Mouse (Mus musculus) intestine, postnatal 0 days (tissue): ENCODE results near the gene Ahr. TPM values are rescaled to one million over a fixed set of nuclear protein-coding genes. Genes with fewer than 3 reads are reported as not detected.

Experiments
- ATAC-seq: fragments of 200-750 bp; cut with Nextera tagmentation; 2 replicates; pipeline ENCODE4 v1.8.0; 2017; ENCODE audit warnings: mild to moderate bottlenecking, moderate TSS enrichment, moderate library complexity
- H3K27ac ChIP-seq: fragments of 300-500 bp; sonication (generic); 2 replicates; pipeline ENCODE4 v1.5.1; 2014; ENCODE audit warnings: mild to moderate bottlenecking, low read depth, low read length, moderate library complexity
- H3K27me3 ChIP-seq: fragments of 300-500 bp; sonication (generic); replicated peaks from 2 replicates; pipeline ENCODE4 v1.6.1; 2014; ENCODE audit warnings: low read length, mixed read lengths; ENCODE audit not compliant: control insufficient read depth, insufficient read depth
- H3K36me3 ChIP-seq: fragments of 300-500 bp; sonication (generic); 2 replicates; pipeline ENCODE4 v1.6.1; 2014; ENCODE audit warnings: mild to moderate bottlenecking, moderate library complexity; ENCODE audit not compliant: control insufficient read depth, insufficient read depth
- H3K4me1 ChIP-seq: fragments of 300-500 bp; sonication (generic); replicated peaks from 2 replicates; pipeline ENCODE4 v1.6.1; 2014; ENCODE audit warnings: antibody characterized with exemption, low read length, mixed read lengths; ENCODE audit not compliant: control insufficient read depth, insufficient read depth
- H3K4me2 ChIP-seq: fragments of 300-500 bp; sonication (generic); replicated peaks from 2 replicates; pipeline ENCODE4 v1.6.1; 2014; ENCODE audit warnings: low read depth, mild to moderate bottlenecking, moderate library complexity
- H3K4me3 ChIP-seq: fragments of 300-500 bp; sonication (generic); 2 replicates; pipeline ENCODE4 v1.5.1; 2014; ENCODE audit warnings: low read depth, low read length
- H3K9ac ChIP-seq: fragments of 300-500 bp; sonication (generic); 2 replicates; pipeline ENCODE4 v1.6.1; 2014; ENCODE audit warnings: mild to moderate bottlenecking, low read depth, low read length
- H3K9me3 ChIP-seq: fragments of 300-500 bp; sonication (generic); 2 replicates; pipeline ENCODE4 v1.6.1; 2016; ENCODE audit warnings: mixed run types; ENCODE audit not compliant: control insufficient read depth
- CTCF ChIP-seq: sonication (generic); IDR thresholded peaks from 2 replicates; pipeline ENCODE4 v1.5.1; 2016; ENCODE audit warnings: low read depth, mild to moderate bottlenecking, control low read depth, antibody characterized with exemption, moderate library complexity
- WGBS: fragments of 180-500 bp; shearing (Covaris S2); extraction: QIAGEN DNeasy Blood & Tissue Kit; methylation state at CpG from one replicate; pipeline ENCODE4 v1.1.7; 2014; 5-methylcytosine and 5-hydroxymethylcytosine counted together
- polyA plus RNA-seq: library from polyadenylated mRNA; unstranded; fragments of >200 nt; fragmentation: Nextera tagmentation; extraction: Ambion mirVana; gene quantifications from 2 replicates; pipeline ENCODE4 v1.2.1, GENCODE M21; 2015

Gene Ahr
- polyA plus RNA-seq, 1 experiment from 2014 or later: 4.7 TPM

- no peak for ATAC-seq
- Histone ChIP-seq H3K4me2 (peak overlapping the region; percentile 87), H3K9me3 (no peaks in the 10 kb centered on the region), H3K9ac (peak overlapping the region; percentile 73), H3K27ac (peak overlapping the region; percentile 93), H3K27me3 (no peaks in the 10 kb centered on the region), H3K36me3 (no peaks in the 10 kb centered on the region), H3K4me3 (peak overlapping the region; percentile 80), H3K4me1 (no peaks in the 10 kb centered on the region)
- no peak for TF ChIP-seq CTCF
Measured at GRCm38 (mm10) chr12:35533748-35534113, 1.1 kb downstream of the Ahr start.

GRCm38 (mm10) chr12:35533133-35533532 lies 1.7 kb downstream of the Ahr start:
- no peaks in the 10 kb centered on the region for H3K4me1 ChIP-seq
- peak overlapping the region; percentile 87 for H3K4me2 ChIP-seq
- ATAC-seq: no peak
- H3K27ac ChIP-seq: no peak overlapping the region
- WGBS: 25% methylated on average over 5 of the region's 5 CpGs
- no peak overlapping the region for H3K9ac ChIP-seq
- no peaks in the 10 kb centered on the region for H3K27me3 ChIP-seq
- no peak for TF ChIP-seq CTCF
- peak overlapping the region; percentile 80 for H3K4me3 ChIP-seq
- no peaks in the 10 kb centered on the region for H3K9me3 ChIP-seq
- 0 out of 2 replicates have a peak, but pooled peaks cover 2% of the 10 kb centered on the region for H3K36me3 ChIP-seq

- H3K4me2 ChIP-seq: peak overlapping the region; percentile 87
Measured at GRCm38 (mm10) chr12:35532151-35532550, 2.7 kb downstream of the Ahr start.

GRCm38 (mm10) chr12:35530587-35530986 lies 4.3 kb downstream of the Ahr start:
- no peaks in the 10 kb centered on the region for H3K9me3 ChIP-seq
- no peak overlapping the region for H3K9ac ChIP-seq
- no peak overlapping the region; the same call in 1 of the 2 replicates for H3K4me2 ChIP-seq
- H3K27ac ChIP-seq: no peak overlapping the region
- TF ChIP-seq CTCF: no peak
- no peak for ATAC-seq
- no peaks in the 10 kb centered on the region for H3K27me3 ChIP-seq
- no peak overlapping the region for H3K4me3 ChIP-seq
- H3K4me1 ChIP-seq: 0 out of 2 replicates have a peak, but pooled peaks cover 2% of the 10 kb centered on the region
- H3K36me3 ChIP-seq: peaks cover 9% of the 10 kb centered on the region; the same call in 1 of the 2 replicates

More at GRCm38 (mm10) chr12:35532151-35532550, 2.7 kb downstream of the Ahr start:
- Histone ChIP-seq H3K36me3 (0 out of 2 replicates have a peak, but pooled peaks cover 3% of the 10 kb centered on the region), H3K9me3 (no peaks in the 10 kb centered on the region), H3K27ac (no peak overlapping the region), H3K4me3 (peak overlapping the region; percentile 80; the same call in 1 of the 2 replicates), H3K4me1 (no peaks in the 10 kb centered on the region), H3K9ac (no peak overlapping the region), H3K27me3 (no peaks in the 10 kb centered on the region)
- TF ChIP-seq CTCF: peak; percentile 77
- no peak for ATAC-seq
- 17% methylated on average over 5 of the region's 5 CpGs for WGBS

- peak; percentile 81 for ATAC-seq
- Histone ChIP-seq H3K27me3 (no peaks in the 10 kb centered on the region), H3K4me1 (0 out of 2 replicates have a peak, but pooled peaks cover 2% of the 10 kb centered on the region), H3K4me3 (no peak overlapping the region), H3K36me3 (peaks cover 17% of the 10 kb centered on the region; the same call in 1 of the 2 replicates), H3K4me2 (peak overlapping the region; percentile 25; the same call in 1 of the 2 replicates), H3K9ac (no peak overlapping the region), H3K9me3 (no peaks in the 10 kb centered on the region), H3K27ac (no peak overlapping the region)
- no peak for TF ChIP-seq CTCF
- WGBS: 19% methylated on average over 6 of the region's 6 CpGs
Measured at GRCm38 (mm10) chr12:35527429-35527828, 7.4 kb downstream of the Ahr start.

- no peak overlapping the region for H3K9ac ChIP-seq
- H3K27ac ChIP-seq: no peak overlapping the region
- no peaks in the 10 kb centered on the region for H3K9me3 ChIP-seq
- WGBS: 92% methylated on average over 9 of the region's 9 CpGs
- H3K4me3 ChIP-seq: no peak overlapping the region
- H3K36me3 ChIP-seq: peaks cover 14% of the 10 kb centered on the region; the same call in 1 of the 2 replicates
- peaks cover 5% of the 10 kb centered on the region; the same call in 1 of the 2 replicates for H3K4me1 ChIP-seq
- ATAC-seq: no peak
- no peak overlapping the region for H3K4me2 ChIP-seq
- no peaks in the 10 kb centered on the region for H3K27me3 ChIP-seq
- TF ChIP-seq CTCF: no peak
Measured at GRCm38 (mm10) chr12:35522585-35523103, 12.2 kb downstream of the Ahr start.

GRCm38 (mm10) chr12:35515621-35516020 lies 19.2 kb downstream of the Ahr start:
- no peak overlapping the region for H3K4me3 ChIP-seq
- no peak overlapping the region for H3K9ac ChIP-seq
- WGBS: 44% methylated on average over 3 of the region's 3 CpGs
- ATAC-seq: no peak
- no peaks in the 10 kb centered on the region for H3K4me1 ChIP-seq
- no peak for TF ChIP-seq CTCF
- peaks cover 10% of the 10 kb centered on the region for H3K36me3 ChIP-seq
- no peak overlapping the region for H3K4me2 ChIP-seq
- H3K27me3 ChIP-seq: no peaks in the 10 kb centered on the region
- H3K27ac ChIP-seq: no peak overlapping the region
- no peaks in the 10 kb centered on the region for H3K9me3 ChIP-seq
